ENCODE assay signal across 21 mouse cellular contexts in the genomic region with DNA sequence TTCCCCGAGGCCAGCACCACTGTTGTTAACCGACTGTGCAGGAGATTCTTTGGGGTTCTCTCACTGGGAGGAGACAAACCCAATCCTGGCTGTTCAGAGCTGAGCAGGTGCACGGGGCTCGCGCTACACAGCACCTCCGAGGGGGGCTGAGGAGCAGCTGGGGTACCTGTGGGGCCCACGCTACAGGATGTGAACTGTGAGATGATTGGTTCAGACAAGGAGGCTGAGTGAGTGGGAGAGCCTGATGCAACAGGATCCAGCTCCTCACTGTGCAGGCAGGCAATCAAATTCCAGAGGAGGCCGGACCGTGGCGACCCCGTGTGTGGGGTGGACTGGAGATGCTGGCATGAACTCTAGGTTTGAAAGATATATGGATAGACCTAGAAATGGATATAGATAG. TPM values are rescaled to one million over a fixed set of nuclear protein-coding genes. Genes with fewer than 3 reads are reported as not detected.
DNase-seq lines count a peak whose midpoint lies in the region; ATAC-seq and TF ChIP-seq lines count a peak whose summit lies in the region.
"Had no signal": no experiment of that assay in that cellular context is flagged by ENCODE, and none has a peak within 500 bp of the region (broad histone marks: within the 10 kb centered on the region; RNA-seq: fewer than 3 reads in every experiment).

No protein-coding gene starts in this region.

- ATAC-seq in forebrain, embryonic 11.5 days (replicated peaks; ENCODE audit: low FRiP score) = peak; percentile 25; the same call in 1 of the 2 replicates
- ATAC-seq in forebrain, embryonic 15.5 days (replicated peaks) = no peak
- ATAC-seq in kidney, embryonic 15.5 days (replicated peaks; ENCODE audit: low FRiP score) = peak; percentile 83
- no peak for ATAC-seq in lung, postnatal 0 days

- 59% methylated on average over 11 of the region's 11 CpGs for WGBS in forebrain, embryonic 11.5 days
- WGBS in forebrain, embryonic 15.5 days = 59% methylated on average over 11 of the region's 11 CpGs
- 27% methylated on average over 11 of the region's 11 CpGs for WGBS in kidney, embryonic 15.5 days
- 63% methylated on average over 11 of the region's 11 CpGs for WGBS in lung, postnatal 0 days

- H3K4me2 ChIP-seq in forebrain, embryonic 11.5 days (ENCODE audit: low read depth, low read length, severe bottlenecking) = no peak overlapping the region
- no peak overlapping the region for H3K4me2 ChIP-seq in forebrain, embryonic 15.5 days (replicated peaks)
- H3K4me2 ChIP-seq in kidney, embryonic 15.5 days = peak overlapping the region; percentile 34; the same call in 1 of the 2 replicates
- H3K4me2 ChIP-seq in lung, postnatal 0 days (replicated peaks; ENCODE audit: low read depth, low read length) = no peak overlapping the region
- H3K4me2 ChIP-seq: midbrain, embryonic 12.5 days; neural tube, embryonic 13.5 days had no signal

- no peaks in the 10 kb centered on the region for H3K9me3 ChIP-seq in forebrain, embryonic 11.5 days (ENCODE audit: control insufficient read depth, low read length)
- no peaks in the 10 kb centered on the region for H3K9me3 ChIP-seq in forebrain, embryonic 15.5 days
- H3K9me3 ChIP-seq in kidney, embryonic 15.5 days (replicated peaks) = no peaks in the 10 kb centered on the region
- no peaks in the 10 kb centered on the region for H3K9me3 ChIP-seq in lung, postnatal 0 days (ENCODE audit: low read length)
- H3K9me3 ChIP-seq: G1E; midbrain, embryonic 12.5 days; neural tube, embryonic 13.5 days had no signal

- no peak for TF ChIP-seq CTCF in testis, adult 2 months (IDR thresholded peaks at IDR 0.05; ENCODE audit: control insufficient read depth, insufficient read depth, insufficient replicate concordance, low read depth, low read length)
- TF ChIP-seq CTCF in lung, postnatal 0 days (IDR thresholded peaks at IDR 0.05) = no peak

- no peaks in the 10 kb centered on the region for H3K36me3 ChIP-seq in forebrain, embryonic 11.5 days (ENCODE audit: control insufficient read depth, insufficient read depth, low read length)
- no peaks in the 10 kb centered on the region for H3K36me3 ChIP-seq in forebrain, embryonic 15.5 days
- no peaks in the 10 kb centered on the region for H3K36me3 ChIP-seq in kidney, embryonic 15.5 days
- H3K36me3 ChIP-seq in testis, adult 2 months (ENCODE audit: control insufficient read depth, insufficient read depth, low read length) = no peaks in the 10 kb centered on the region
- H3K36me3 ChIP-seq in lung, postnatal 0 days (ENCODE audit: insufficient read depth, low read length) = no peaks in the 10 kb centered on the region
- H3K36me3 ChIP-seq: G1E; midbrain, embryonic 12.5 days; neural tube, embryonic 13.5 days had no signal

- no peak for TF ChIP-seq EP300 in lung, postnatal 0 days (IDR thresholded peaks at IDR 0.05)

- no peak for TF ChIP-seq POLR2A in testis, adult 2 months (IDR thresholded peaks at IDR 0.05; ENCODE audit: control insufficient read depth, low read depth, low read length)

- H3K4me1 ChIP-seq in forebrain, embryonic 11.5 days (replicated peaks; ENCODE audit: control insufficient read depth, insufficient read depth, low read length) = 0 out of 2 replicates have a peak, but pooled peaks cover 2% of the 10 kb centered on the region
- H3K4me1 ChIP-seq in forebrain, embryonic 15.5 days = peaks cover 5% of the 10 kb centered on the region; the same call in 1 of the 2 replicates
- H3K4me1 ChIP-seq in kidney, embryonic 15.5 days = peaks cover 19% of the 10 kb centered on the region
- peaks cover 5% of the 10 kb centered on the region for H3K4me1 ChIP-seq in testis, adult 2 months (ENCODE audit: control insufficient read depth, insufficient read depth, low read length)
- no peaks in the 10 kb centered on the region for H3K4me1 ChIP-seq in lung, postnatal 0 days (ENCODE audit: insufficient read depth, low read depth, low read length)

- no peak overlapping the region for H3K27ac ChIP-seq in forebrain, embryonic 11.5 days (ENCODE audit: low read depth, low read length)
- no peak overlapping the region for H3K27ac ChIP-seq in forebrain, embryonic 15.5 days (replicated peaks)
- peak overlapping the region; percentile 47; the same call in 1 of the 2 replicates for H3K27ac ChIP-seq in kidney, embryonic 15.5 days
- no peak overlapping the region for H3K27ac ChIP-seq in testis, adult 2 months (ENCODE audit: control insufficient read depth, insufficient read depth, low read depth, low read length)
- no peak overlapping the region for H3K27ac ChIP-seq in lung, postnatal 0 days (ENCODE audit: low read length)
- H3K27ac ChIP-seq: liver, embryonic 14.5 days; midbrain, embryonic 12.5 days; neural tube, embryonic 13.5 days had no signal

- H3K9ac ChIP-seq in forebrain, embryonic 11.5 days (ENCODE audit: low read length) = no peak overlapping the region
- H3K9ac ChIP-seq in forebrain, embryonic 15.5 days (replicated peaks) = no peak overlapping the region
- no peak overlapping the region for H3K9ac ChIP-seq in kidney, embryonic 15.5 days
- no peak overlapping the region for H3K9ac ChIP-seq in lung, postnatal 0 days (replicated peaks; ENCODE audit: low read depth)
- H3K9ac ChIP-seq: liver, embryonic 14.5 days; midbrain, embryonic 12.5 days; neural tube, embryonic 13.5 days had no signal

- no peaks in the 10 kb centered on the region for H3K27me3 ChIP-seq in forebrain, embryonic 11.5 days (ENCODE audit: control insufficient read depth, insufficient read depth, low read length)
- no peaks in the 10 kb centered on the region for H3K27me3 ChIP-seq in forebrain, embryonic 15.5 days
- no peaks in the 10 kb centered on the region for H3K27me3 ChIP-seq in kidney, embryonic 15.5 days
- no peaks in the 10 kb centered on the region for H3K27me3 ChIP-seq in testis, adult 2 months (ENCODE audit: control insufficient read depth, insufficient read depth, low read length)
- no peaks in the 10 kb centered on the region for H3K27me3 ChIP-seq in lung, postnatal 0 days (replicated peaks; ENCODE audit: insufficient read depth, low read length)
- H3K27me3 ChIP-seq: midbrain, embryonic 12.5 days; neural tube, embryonic 13.5 days had no signal

- no peak for DNase-seq in forebrain, embryonic 11.5 days (ENCODE audit: low spot score)
- no peak for DNase-seq in kidney, adult 18-20 months
- no peak for DNase-seq in testis, postnatal 10 days (ENCODE audit: low spot score)
- DNase-seq in natural killer cell, adult 2 months (ENCODE audit: low spot score in 2 of 2) = no peak
- DNase-seq in lung, postnatal 0 days (ENCODE audit: low spot score) = no peak
- DNase-seq: adrenal gland, adult 8-10 months; cerebellum, adult 8-10 months; heart, adult 18-20 months; heart, postnatal 36 days; kidney, adult 8-10 months; left cerebral cortex, postnatal 4 days; lung, postnatal 14 days had no signal

- H3K4me3 ChIP-seq in forebrain, embryonic 11.5 days (ENCODE audit: low read depth, low read length) = no peak overlapping the region
- H3K4me3 ChIP-seq in forebrain, embryonic 15.5 days = no peak overlapping the region
- no peak overlapping the region for H3K4me3 ChIP-seq in kidney, embryonic 15.5 days (replicated peaks)
- peak overlapping the region; percentile 29; the same call in 1 of the 2 replicates for H3K4me3 ChIP-seq in testis, adult 2 months (ENCODE audit: control insufficient read depth, low read depth, low read length)
- no peak overlapping the region for H3K4me3 ChIP-seq in lung, postnatal 0 days (ENCODE audit: low read depth, low read length)
- H3K4me3 ChIP-seq: erythroblast, embryonic 14.5 days; midbrain, embryonic 12.5 days; neural tube, embryonic 13.5 days had no signal

RNA-seq across cellular contexts. Expression of a gene that starts 17.7 kb away (rescaled TPM):
- polyA plus RNA-seq in forebrain, embryonic 11.5 days (2014; fragmentation: Nextera tagmentation; extraction: Ambion mirVana) = 19.6 and 21.5 TPM in 2 replicates
- 58.7 and 59.1 TPM in 2 replicates for polyA plus RNA-seq in forebrain, embryonic 15.5 days (2015; fragmentation: Nextera tagmentation; extraction: Ambion mirVana)
- polyA plus RNA-seq in kidney, embryonic 15.5 days (2015; fragmentation: Nextera tagmentation; extraction: Ambion mirVana) = 18.9 and 20.8 TPM in 2 replicates
- polyA plus RNA-seq in testis, adult 2 months (2012; rRNA removed) = 32.3 and 35.2 TPM in 2 replicates
- 9.7 and 10.9 TPM in 2 replicates for polyA plus RNA-seq in lung, postnatal 0 days (2015; fragmentation: Nextera tagmentation; extraction: Ambion mirVana)

RNA-seq across cellular contexts. Expression of a gene that starts 21.0 kb away (rescaled TPM):
- 31.9 and 34.4 TPM in 2 replicates for polyA plus RNA-seq in forebrain, embryonic 11.5 days (2014; fragmentation: Nextera tagmentation; extraction: Ambion mirVana)
- polyA plus RNA-seq in forebrain, embryonic 15.5 days (2015; fragmentation: Nextera tagmentation; extraction: Ambion mirVana) = 48.9 and 53.2 TPM in 2 replicates
- 24.5 and 25.4 TPM in 2 replicates for polyA plus RNA-seq in kidney, embryonic 15.5 days (2015; fragmentation: Nextera tagmentation; extraction: Ambion mirVana)
- 7.9 and 8.8 TPM in 2 replicates for polyA plus RNA-seq in testis, adult 2 months (2012; rRNA removed)
- 9.7 and 10.1 TPM in 2 replicates for polyA plus RNA-seq in lung, postnatal 0 days (2015; fragmentation: Nextera tagmentation; extraction: Ambion mirVana)
- polyA plus RNA-seq: erythroblast, embryonic 14.5 days had no signal

RNA-seq across cellular contexts. Expression of a gene that starts 21.1 kb away (rescaled TPM):
- polyA plus RNA-seq in forebrain, embryonic 11.5 days (2014; fragmentation: Nextera tagmentation; extraction: Ambion mirVana) = 12.7 and 14.0 TPM in 2 replicates
- polyA plus RNA-seq in forebrain, embryonic 15.5 days (2015; fragmentation: Nextera tagmentation; extraction: Ambion mirVana) = 11.4 and 12.7 TPM in 2 replicates
- 10.0 and 10.8 TPM in 2 replicates for polyA plus RNA-seq in kidney, embryonic 15.5 days (2015; fragmentation: Nextera tagmentation; extraction: Ambion mirVana)
- 0.90 and 1.1 TPM in 2 replicates for polyA plus RNA-seq in testis, adult 2 months (2012; rRNA removed)
- polyA plus RNA-seq in lung, postnatal 0 days (2015; fragmentation: Nextera tagmentation; extraction: Ambion mirVana) = 9.9 and 12.5 TPM in 2 replicates

RNA-seq across cellular contexts. Expression of a gene that starts 35.1 kb away (rescaled TPM):
- not detected in 2 replicates for polyA plus RNA-seq in forebrain, embryonic 11.5 days (2014; fragmentation: Nextera tagmentation; extraction: Ambion mirVana)
- not detected in 2 replicates for polyA plus RNA-seq in forebrain, embryonic 15.5 days (2015; fragmentation: Nextera tagmentation; extraction: Ambion mirVana)
- polyA plus RNA-seq in kidney, embryonic 15.5 days (2015; fragmentation: Nextera tagmentation; extraction: Ambion mirVana) = not detected in 2 replicates
- polyA plus RNA-seq in testis, adult 2 months (2012; rRNA removed) = 3.6 and 4.5 TPM in 2 replicates
- not detected in 2 replicates for polyA plus RNA-seq in lung, postnatal 0 days (2015; fragmentation: Nextera tagmentation; extraction: Ambion mirVana)
- polyA plus RNA-seq: erythroblast, embryonic 14.5 days; liver, embryonic 14.5 days; midbrain, embryonic 12.5 days; neural tube, embryonic 13.5 days; spleen, adult 2 months had no signal

RNA-seq across cellular contexts. Expression of a gene that starts 35.2 kb away (rescaled TPM):
- polyA plus RNA-seq in forebrain, embryonic 11.5 days (2014; fragmentation: Nextera tagmentation; extraction: Ambion mirVana) = 45.9 and 46.0 TPM in 2 replicates
- 42.4 and 45.4 TPM in 2 replicates for polyA plus RNA-seq in forebrain, embryonic 15.5 days (2015; fragmentation: Nextera tagmentation; extraction: Ambion mirVana)
- 33.7 and 38.7 TPM in 2 replicates for polyA plus RNA-seq in kidney, embryonic 15.5 days (2015; fragmentation: Nextera tagmentation; extraction: Ambion mirVana)
- 11.0 and 11.2 TPM in 2 replicates for polyA plus RNA-seq in testis, adult 2 months (2012; rRNA removed)
- 15.1 and 17.6 TPM in 2 replicates for polyA plus RNA-seq in lung, postnatal 0 days (2015; fragmentation: Nextera tagmentation; extraction: Ambion mirVana)

Comparison
In these comparisons a context has a peak if more than half of its experiments do, and no peak if none do; other contexts are left out.
1. ATAC-seq: peak in forebrain, embryonic 11.5 days (single experiment) and kidney, embryonic 15.5 days (single experiment); none in forebrain, embryonic 15.5 days (single experiment) and lung, postnatal 0 days (single experiment).